In the genomic region with DNA sequence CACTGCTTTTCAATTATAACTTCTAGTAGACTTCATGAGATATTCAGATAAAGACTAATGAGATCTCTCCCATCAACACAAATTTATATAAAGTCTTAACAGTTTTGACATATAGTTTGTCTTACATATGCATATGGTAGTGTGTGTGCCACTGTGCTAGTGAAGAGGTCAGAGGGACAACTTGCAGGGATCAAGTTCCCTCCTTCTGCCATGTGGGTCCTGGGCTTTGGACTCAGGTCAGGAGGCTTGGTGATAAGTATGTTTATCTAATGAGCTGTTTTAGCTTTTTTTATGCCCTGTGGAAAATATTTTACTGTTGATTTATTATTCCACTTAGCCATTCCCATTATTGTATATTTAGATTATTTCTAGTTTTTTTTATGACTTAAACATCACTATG, we compare ENCODE assay signal across 23 mouse cellular contexts.
DNase-seq lines count a peak whose midpoint lies in the region; ATAC-seq and TF ChIP-seq lines count a peak whose summit lies in the region.
"Had no signal": no experiment of that assay in that cellular context is flagged by ENCODE, and none has a peak within 500 bp of the region (broad histone marks: within the 10 kb centered on the region; RNA-seq: fewer than 3 reads in every experiment).

No protein-coding gene starts in this region.

- peak; percentile 59; the same call in 1 of the 2 replicates for ATAC-seq in lung, embryonic 14.5 days (ENCODE audit: insufficient read depth)
- ATAC-seq: activated CD4-positive, CD25-positive, alpha-beta regulatory T cell, adult 4 months; CD4-positive, CD25-positive, alpha-beta regulatory T cell, adult 4 months; forebrain, embryonic 13.5 days; forebrain, embryonic 15.5 days; Patski had no signal

- H3K4me1 ChIP-seq in lung, embryonic 14.5 days (ENCODE audit: insufficient read depth): peaks cover 9% of the 10 kb centered on the region; the same call in 1 of the 2 replicates
- peaks cover 22% of the 10 kb centered on the region for H3K4me1 ChIP-seq in spleen, adult 2 months (ENCODE audit: control insufficient read depth, insufficient read depth, insufficient read length)

- no peaks in the 10 kb centered on the region for H3K27me3 ChIP-seq in lung, embryonic 14.5 days (ENCODE audit: insufficient read depth, low read length)
- H3K27me3 ChIP-seq in spleen, adult 2 months (ENCODE audit: control insufficient read depth, insufficient read depth, low read length): no peaks in the 10 kb centered on the region
- H3K27me3 ChIP-seq: CH12.LX; embryonic facial prominence, embryonic 12.5 days; Patski had no signal

- no peak for TF ChIP-seq CTCF in lung, embryonic 14.5 days (IDR thresholded peaks at IDR 0.05; ENCODE audit: low read depth)
- TF ChIP-seq CTCF in spleen, adult 2 months (IDR thresholded peaks at IDR 0.05; ENCODE audit: extremely low read depth, insufficient read depth, insufficient read length, insufficient replicate concordance): no peak

- no peak overlapping the region for H3K4me2 ChIP-seq in lung, embryonic 14.5 days
- H3K4me2 ChIP-seq: embryonic facial prominence, embryonic 12.5 days; forebrain, embryonic 13.5 days; forebrain, embryonic 15.5 days had no signal

- no peak for TF ChIP-seq POLR2A in spleen, adult 2 months (IDR thresholded peaks at IDR 0.05; ENCODE audit: low read depth, low read length)

- H3K4me3 ChIP-seq in lung, embryonic 14.5 days (ENCODE audit: low read depth, low read length): no peak overlapping the region
- no peak overlapping the region for H3K4me3 ChIP-seq in spleen, adult 2 months (ENCODE audit: extremely low read depth, insufficient read depth, insufficient read length)
- H3K4me3 ChIP-seq: embryonic facial prominence, embryonic 10.5 days; embryonic facial prominence, embryonic 12.5 days; forebrain, embryonic 13.5 days; forebrain, embryonic 15.5 days had no signal

- intact Hi-C loops in heart, postnatal 36 days (cut with DNase I): no loop called here

- H3K27ac ChIP-seq in lung, embryonic 14.5 days (ENCODE audit: low read depth): no peak overlapping the region
- H3K27ac ChIP-seq in spleen, adult 2 months (ENCODE audit: insufficient read depth, low read length): peak overlapping the region; percentile 54; the same call in 1 of the 2 replicates
- H3K27ac ChIP-seq: embryonic facial prominence, embryonic 12.5 days; forebrain, embryonic 13.5 days; forebrain, embryonic 15.5 days had no signal

- no peaks in the 10 kb centered on the region for H3K9me3 ChIP-seq in lung, embryonic 14.5 days (ENCODE audit: low read depth, low read length)
- H3K9me3 ChIP-seq: embryonic facial prominence, embryonic 10.5 days; embryonic facial prominence, embryonic 12.5 days; forebrain, embryonic 13.5 days; forebrain, embryonic 15.5 days; G1E had no signal

- H3K36me3 ChIP-seq in lung, embryonic 14.5 days (ENCODE audit: insufficient read depth): no peaks in the 10 kb centered on the region
- no peaks in the 10 kb centered on the region for H3K36me3 ChIP-seq in spleen, adult 2 months (ENCODE audit: control insufficient read depth, insufficient read depth, low read length)
- H3K36me3 ChIP-seq: embryonic facial prominence, embryonic 10.5 days; embryonic facial prominence, embryonic 12.5 days; forebrain, embryonic 15.5 days; G1E had no signal

- peak; percentile 6 for DNase-seq in heart, adult 11 months
- DNase-seq in heart, postnatal 36 days: no peak
- DNase-seq in lung, embryonic 14.5 days: no peak
- DNase-seq in lung, postnatal 25 days (ENCODE audit: low spot score): no peak
- no peak for DNase-seq in spleen, adult 2 months (ENCODE audit: low read depth in 1 of 2, low spot score in 2 of 2)
- DNase-seq in spleen, postnatal 10 days (ENCODE audit: low spot score in 2 of 2): no peak
- DNase-seq: adrenal gland, adult 8-10 months; adrenal gland, postnatal 14 days; adrenal gland, postnatal 36 days; cerebellum, adult 11-12 months; cerebellum, adult 2 months; cerebellum, adult 9-10 months; cerebellum, postnatal 10 days; cerebellum, postnatal 25 days had no signal

- H3K9ac ChIP-seq in lung, embryonic 14.5 days: no peak overlapping the region
- H3K9ac ChIP-seq: embryonic facial prominence, embryonic 12.5 days; forebrain, embryonic 13.5 days; forebrain, embryonic 15.5 days had no signal
